Mouse (Mus musculus): ENCODE results near the gene Tbc1d10b.
"Not testable (repeated sequence)": the region's sequence is repeated elsewhere in the genome, so short reads cannot be mapped to it uniquely, and the experiment has no call there.

Tbc1d10b gene

DNA sequence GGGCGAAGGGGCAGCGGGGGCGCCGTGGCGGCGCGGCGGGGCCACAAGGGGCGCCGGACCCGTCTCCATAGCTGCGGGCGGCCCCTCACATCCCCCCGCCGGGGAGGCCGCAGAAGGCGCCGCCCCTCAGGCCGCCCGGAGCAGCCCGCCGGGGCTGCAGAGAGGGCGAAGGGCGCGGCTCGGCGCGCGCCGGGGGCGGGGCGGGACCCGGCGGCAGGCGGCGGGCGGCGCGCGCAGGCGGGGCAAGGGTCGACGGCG lies at the start of gene Tbc1d10b:
Tbc1d10b (minus strand) TSS at position 174 of the 258 bp plus-strand sequence.
- no peak for DNase-seq (ENCODE audit: extremely low spot score, low read depth, low spot score)

DNA sequence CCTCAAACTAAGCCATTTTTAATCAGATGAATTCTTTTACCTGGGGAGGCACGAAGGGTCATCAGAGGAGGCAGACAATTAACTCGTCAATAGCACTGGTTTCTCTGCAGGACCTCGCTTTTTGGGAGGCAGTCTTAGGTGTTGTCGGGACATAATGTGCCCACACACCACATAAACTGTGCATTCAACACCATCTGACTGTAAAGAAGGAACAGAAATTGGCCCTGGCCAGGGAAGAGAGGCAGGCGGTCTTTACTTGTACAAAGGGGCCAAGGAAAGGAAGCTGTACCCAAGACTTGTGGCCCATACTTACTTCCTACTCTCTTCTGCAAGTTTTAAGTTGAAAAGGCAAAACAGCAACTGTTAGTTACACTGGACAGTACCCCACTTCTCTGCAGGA lies 48.2 kb upstream of the Tbc1d10b start:
- DNase-seq (ENCODE audit: extremely low spot score, low read depth, low spot score) = no peak

GRCm38 (mm10) chr7:127255965-127256364 lies 47.7 kb upstream of the Tbc1d10b start:
- no peak for DNase-seq (ENCODE audit: extremely low spot score, low read depth, low spot score)

- no peak for DNase-seq (ENCODE audit: extremely low spot score, low read depth, low spot score)
Observed at GRCm38 (mm10) chr7:127255008-127255407, 46.7 kb upstream of the Tbc1d10b start.

DNA sequence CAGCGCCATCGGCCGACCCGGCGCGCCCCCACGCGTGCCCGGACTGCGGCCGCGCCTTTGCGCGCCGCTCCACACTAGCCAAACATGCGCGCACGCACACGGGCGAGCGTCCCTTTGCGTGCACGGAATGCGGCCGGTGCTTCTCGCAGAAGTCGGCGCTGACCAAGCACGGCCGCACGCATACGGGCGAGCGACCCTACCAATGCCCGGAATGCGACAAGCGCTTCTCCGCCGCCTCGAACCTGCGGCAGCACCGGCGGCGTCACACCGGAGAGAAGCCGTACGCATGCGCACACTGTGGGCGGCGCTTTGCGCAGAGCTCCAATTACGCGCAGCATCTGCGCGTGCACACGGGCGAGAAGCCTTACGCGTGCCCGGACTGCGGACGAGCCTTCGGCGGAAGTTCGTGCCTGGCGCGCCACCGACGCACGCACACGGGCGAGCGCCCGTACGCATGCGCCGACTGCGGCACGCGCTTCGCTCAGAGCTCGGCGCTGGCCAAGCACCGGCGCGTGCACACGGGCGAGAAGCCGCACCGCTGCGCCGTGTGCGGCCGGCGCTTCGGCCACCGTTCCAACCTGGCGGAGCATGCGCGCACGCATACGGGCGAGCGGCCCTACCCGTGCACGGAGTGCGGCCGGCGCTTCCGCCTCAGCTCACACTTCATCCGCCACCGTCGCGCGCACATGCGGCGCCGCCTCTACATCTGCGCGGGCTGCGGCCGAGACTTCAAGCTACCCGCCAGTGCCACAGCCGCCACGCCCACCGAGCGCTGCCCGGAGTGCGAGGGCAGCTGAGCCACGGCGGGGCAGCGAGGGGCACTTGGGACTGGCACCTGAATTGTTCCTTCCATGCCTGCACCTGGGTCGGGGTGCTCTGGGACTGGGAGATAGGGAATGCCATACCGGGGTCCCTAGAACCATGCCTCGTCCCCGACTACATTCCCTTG lies 45.8 kb upstream of the Tbc1d10b start:
- DNase-seq (ENCODE audit: extremely low spot score, low read depth, low spot score) = peak; percentile 95

DNA sequence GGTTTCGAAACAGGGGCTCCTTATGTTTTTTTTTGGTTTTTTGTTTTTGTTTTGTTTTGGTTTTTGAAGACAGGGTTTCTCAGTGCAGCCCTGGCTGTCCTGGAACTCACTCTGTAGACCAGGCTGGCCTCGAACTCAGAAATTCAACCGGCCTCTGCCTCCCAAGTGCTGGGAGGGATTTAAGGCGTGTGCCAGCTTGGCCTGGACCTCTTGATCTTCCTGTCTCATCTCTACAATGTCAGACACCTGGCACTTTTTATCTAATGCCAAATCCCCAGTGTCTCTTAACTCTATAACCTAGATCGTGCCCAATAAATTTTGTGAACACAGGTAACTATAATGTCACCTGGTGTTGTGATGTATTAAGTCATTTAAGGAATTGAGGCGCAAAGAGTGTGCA lies 45.1 kb upstream of the Tbc1d10b start:
- DNase-seq (ENCODE audit: extremely low spot score, low read depth, low spot score) = no peak

- DNase-seq (ENCODE audit: extremely low spot score, low read depth, low spot score) = no peak
Observed at GRCm38 (mm10) chr7:127252414-127252813, 44.1 kb upstream of the Tbc1d10b start.

GRCm38 (mm10) chr7:127250511-127250910 lies 42.2 kb upstream of the Tbc1d10b start:
- not testable (repeated sequence) for DNase-seq (ENCODE audit: extremely low spot score, low read depth, low spot score)

GRCm38 (mm10) chr7:127244658-127245510 lies 36.6 kb upstream of the Tbc1d10b start:
- DNase-seq (ENCODE audit: extremely low spot score, low read depth, low spot score) = no peak

- DNase-seq (ENCODE audit: extremely low spot score, low read depth, low spot score) = no peak
Observed at GRCm38 (mm10) chr7:127243870-127244657, 35.8 kb upstream of the Tbc1d10b start, which contains the start of gene Zfp771. Zfp771 (plus strand) TSS chr7:127244274.

DNA sequence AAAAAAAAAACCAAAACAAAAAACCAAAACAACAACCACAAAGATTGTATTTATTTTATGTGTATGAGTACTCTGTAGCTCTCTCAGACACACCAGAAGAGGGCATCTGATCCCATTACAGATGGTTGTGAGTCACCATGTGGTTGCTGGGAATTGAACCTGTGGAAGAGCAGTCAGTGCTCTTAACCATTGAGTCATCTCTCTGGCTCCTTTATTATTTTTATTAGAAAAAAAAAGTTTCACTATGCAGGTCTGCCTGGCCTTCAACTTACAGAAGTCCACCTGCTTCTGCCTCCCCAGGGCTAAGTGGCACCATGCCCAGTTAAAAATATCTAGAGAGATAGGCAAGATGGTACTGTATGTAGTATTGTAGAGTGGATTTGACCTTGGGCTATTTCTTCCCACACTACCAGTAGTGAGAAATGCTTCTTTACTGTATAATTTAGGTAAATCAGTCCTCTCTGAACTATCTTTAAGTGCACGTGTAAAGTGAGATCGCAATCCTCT lies 35.1 kb upstream of the Tbc1d10b start:
- no peak for DNase-seq (ENCODE audit: extremely low spot score, low read depth, low spot score)

- no peak for DNase-seq (ENCODE audit: extremely low spot score, low read depth, low spot score)
Observed at GRCm38 (mm10) chr7:127234777-127235176, 26.5 kb upstream of the Tbc1d10b start.

- DNase-seq (ENCODE audit: extremely low spot score, low read depth, low spot score) = no peak
Observed at GRCm38 (mm10) chr7:127233765-127234164, 25.5 kb upstream of the Tbc1d10b start.

- DNase-seq (ENCODE audit: extremely low spot score, low read depth, low spot score) = no peak
Observed at GRCm38 (mm10) chr7:127233368-127233749, 25.1 kb upstream of the Tbc1d10b start.

- DNase-seq (ENCODE audit: extremely low spot score, low read depth, low spot score) = no peak
Observed at GRCm38 (mm10) chr7:127232622-127233367, 24.5 kb upstream of the Tbc1d10b start, which contains the start of the genes Zfp553 and Sept1. Zfp553 (plus strand) TSS chr7:127233061. Sept1 (minus strand) TSS chr7:127233130.

DNA sequence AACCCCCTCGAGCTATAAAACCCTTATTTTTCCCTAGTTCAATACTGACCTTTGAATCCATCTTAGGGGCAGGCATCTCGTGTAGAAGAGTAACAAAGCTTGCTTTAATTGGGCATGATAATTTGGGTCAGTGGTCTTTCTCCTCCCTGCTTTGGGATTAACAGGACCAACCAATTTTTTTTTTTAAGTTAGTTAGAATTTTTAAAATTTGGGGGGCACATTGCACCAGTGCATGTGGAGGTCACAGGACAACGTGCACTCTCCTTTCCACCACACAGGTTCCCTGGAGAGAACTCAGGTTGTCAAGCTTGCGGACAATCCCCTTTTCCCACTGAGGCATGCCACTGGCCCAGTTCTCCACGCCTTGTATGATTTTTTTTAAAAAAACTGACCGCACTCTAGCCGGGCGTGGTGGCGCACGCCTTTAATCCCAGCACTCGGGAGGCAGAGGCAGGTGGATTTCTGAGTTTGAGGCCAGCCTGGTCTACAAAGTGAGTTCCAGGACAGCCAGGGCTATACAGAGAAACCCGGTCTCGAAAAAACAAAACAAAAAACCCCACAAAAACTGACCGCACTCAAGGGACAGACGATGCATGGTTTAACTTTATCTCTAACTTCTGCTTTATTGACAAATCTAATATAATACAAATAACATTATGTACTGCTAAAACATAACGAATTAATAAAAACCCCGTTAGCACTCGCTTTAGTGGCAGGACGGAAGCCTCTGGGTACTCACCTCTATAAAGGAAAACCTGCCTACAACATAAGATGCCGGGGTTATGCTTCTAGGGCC lies 23.8 kb upstream of the Tbc1d10b start:
- no peak for DNase-seq (ENCODE audit: extremely low spot score, low read depth, low spot score)

DNA sequence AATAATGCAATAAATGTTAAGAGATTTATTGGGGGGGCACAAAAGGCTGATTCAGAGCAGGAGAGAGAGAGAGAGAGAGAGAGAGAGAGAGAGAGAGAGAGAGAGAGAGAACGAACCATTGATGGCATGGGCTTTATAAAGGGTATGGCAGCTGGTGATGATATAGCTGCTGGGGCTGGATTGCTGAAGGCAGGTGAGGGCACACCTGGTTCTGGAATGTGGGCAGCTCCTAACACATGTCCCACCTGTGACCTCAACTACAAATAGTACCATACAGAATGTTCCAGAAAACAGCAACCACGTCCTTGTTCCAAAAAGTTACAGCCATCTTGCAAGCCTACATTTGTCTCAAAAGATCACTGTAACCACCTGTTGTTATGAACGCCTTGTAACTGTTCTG lies 23.1 kb upstream of the Tbc1d10b start:
- DNase-seq (ENCODE audit: extremely low spot score, low read depth, low spot score) = no peak

- no peak for DNase-seq (ENCODE audit: extremely low spot score, low read depth, low spot score)
Observed at GRCm38 (mm10) chr7:127228615-127229303, 20.5 kb upstream of the Tbc1d10b start.
